17 mouse cellular contexts compared by ENCODE assay signal in the genomic region with DNA sequence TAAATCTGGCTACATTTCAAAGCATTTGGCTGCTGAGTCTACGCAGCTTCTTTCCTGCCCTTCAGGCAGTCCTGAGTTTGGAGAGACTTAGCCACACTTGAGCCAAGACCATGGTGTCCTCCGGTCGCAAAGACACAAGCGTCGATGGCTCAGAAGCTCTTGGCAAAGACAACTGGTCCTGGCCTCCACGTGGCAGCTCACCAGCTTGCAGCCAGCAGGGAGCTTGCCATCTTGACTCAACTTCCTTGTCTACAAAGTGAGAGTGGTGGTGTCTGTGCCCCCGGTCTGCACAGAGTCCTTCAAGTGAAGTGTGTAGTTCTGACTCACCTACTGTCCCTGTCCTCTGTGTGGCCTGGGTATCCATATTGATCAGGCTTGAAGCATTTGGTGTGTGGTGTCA. TPM values are rescaled to one million over a fixed set of nuclear protein-coding genes. Genes with fewer than 3 reads are reported as not detected.
A peak's percentile ranks its signal among the peaks of the same experiment; 100 is the strongest.
DNase-seq lines count a peak whose midpoint lies in the region.
"Had no signal": no experiment of that assay in that cellular context is flagged by ENCODE, and none has a peak within 500 bp of the region (broad histone marks: within the 10 kb centered on the region; RNA-seq: fewer than 3 reads in every experiment).

No protein-coding gene starts in this region.

- intact Hi-C loops in left cerebral cortex, postnatal 4 days (cut with DNase I) = no loop called here

- DNase-seq in cerebellum, postnatal 10 days = peak; percentile 74 to 84
- no peak for DNase-seq in cerebellum, adult 9-10 months
- peak; percentile 61 to 68 for DNase-seq in cerebellum, postnatal 14 days
- DNase-seq in cerebellum, postnatal 4 days (ENCODE audit: low spot score in 2 of 2) = no peak
- peak; percentile 44 for DNase-seq in left cerebral cortex, postnatal 4 days
- DNase-seq in left cerebral cortex, adult 8-10 months (ENCODE audit: low spot score in 2 of 2) = no peak
- DNase-seq in fat pad, adult 2 months (ENCODE audit: extremely low read depth, low read depth, low spot score) = peak; percentile 25
- DNase-seq in layer of hippocampus, postnatal 14 days (ENCODE audit: low spot score in 2 of 2) = no peak
- DNase-seq: adrenal gland, adult 2 months; adrenal gland, adult 8-10 months; adrenal gland, postnatal 10 days; adrenal gland, postnatal 14 days; adrenal gland, postnatal 25 days; adrenal gland, postnatal 36 days; B cell, adult 2 months; cerebellum, adult 11 months; cerebellum, adult 11-12 months had no signal

RNA-seq across cellular contexts. Expression of a gene that starts 22.3 kb away (rescaled TPM):
- total RNA-seq in left cerebral cortex, postnatal 4 days (2021) = 10 to 100 TPM; 85.3 to 88.4 TPM
- total RNA-seq in left cerebral cortex, adult 8-10 months (2022) = 10 to 100 TPM; 64.2 to 73.4 (median 69.1) TPM
- 10 to 100 TPM; 80.3 to 84.9 TPM for total RNA-seq in layer of hippocampus, postnatal 14 days (2021)

Comparison
In these comparisons a context has a peak if more than half of its experiments do, and no peak if none do; other contexts are left out.
1. DNase-seq: peak in cerebellum, postnatal 10 days (2 of 2), cerebellum, postnatal 14 days (2 of 2), left cerebral cortex, postnatal 4 days (single experiment) and fat pad, adult 2 months (single experiment); none in cerebellum, adult 9-10 months (single experiment), cerebellum, postnatal 4 days (0 of 2), left cerebral cortex, adult 8-10 months (0 of 2) and layer of hippocampus, postnatal 14 days (0 of 2).